In genomic region chr17:5212166-5212565, GRCm38 (mm10) we compare ENCODE assay signal across 8 mouse cellular contexts.
DNase-seq lines count a peak whose midpoint lies in the region; ATAC-seq lines count a peak whose summit lies in the region.

No protein-coding gene starts in this region.

- ATAC-seq in heart, embryonic 11.5 days (replicated peaks; ENCODE audit: insufficient number of reproducible peaks, low FRiP score, low TSS enrichment): no peak
- peak; percentile 85 for ATAC-seq in forebrain, embryonic 13.5 days
- peak; percentile 57 for ATAC-seq in hindbrain, embryonic 16.5 days

- H3K27ac ChIP-seq in heart, embryonic 11.5 days (ENCODE audit: low read depth, low read length): no peak overlapping the region
- H3K27ac ChIP-seq in forebrain, embryonic 13.5 days: peak overlapping the region; percentile 90
- peak overlapping the region; percentile 73 for H3K27ac ChIP-seq in hindbrain, embryonic 16.5 days (ENCODE audit: low read depth, low read length)

- H3K27me3 ChIP-seq in heart, embryonic 11.5 days (ENCODE audit: control insufficient read depth, insufficient read depth, low read length): no peaks in the 10 kb centered on the region
- no peaks in the 10 kb centered on the region for H3K27me3 ChIP-seq in forebrain, embryonic 13.5 days
- H3K27me3 ChIP-seq in hindbrain, embryonic 16.5 days (replicated peaks; ENCODE audit: control insufficient read depth, insufficient read depth, low read length): no peaks in the 10 kb centered on the region

- no peaks in the 10 kb centered on the region for H3K36me3 ChIP-seq in heart, embryonic 11.5 days (ENCODE audit: control insufficient read depth, insufficient read depth, low read length)
- no peaks in the 10 kb centered on the region for H3K36me3 ChIP-seq in forebrain, embryonic 13.5 days (ENCODE audit: poor library complexity, severe bottlenecking)
- no peaks in the 10 kb centered on the region for H3K36me3 ChIP-seq in hindbrain, embryonic 16.5 days (ENCODE audit: control insufficient read depth, insufficient read depth, low read length)

- H3K4me2 ChIP-seq in heart, embryonic 11.5 days: no peak overlapping the region
- peak overlapping the region; percentile 33 for H3K4me2 ChIP-seq in forebrain, embryonic 13.5 days
- H3K4me2 ChIP-seq in hindbrain, embryonic 16.5 days (ENCODE audit: low read length): 0 out of 2 replicates have a peak overlapping the region, but pooled peaks have one; percentile 4

- H3K9ac ChIP-seq in heart, embryonic 11.5 days (ENCODE audit: low read depth, low read length): no peak overlapping the region
- H3K9ac ChIP-seq in forebrain, embryonic 13.5 days: 0 out of 2 replicates have a peak overlapping the region, but pooled peaks have one; percentile 21
- H3K9ac ChIP-seq in hindbrain, embryonic 16.5 days (ENCODE audit: low read depth, low read length): peak overlapping the region; percentile 41; the same call in 1 of the 2 replicates

- H3K4me3 ChIP-seq in heart, embryonic 11.5 days (ENCODE audit: low read depth, low read length): no peak overlapping the region
- H3K4me3 ChIP-seq in forebrain, embryonic 13.5 days: no peak overlapping the region
- H3K4me3 ChIP-seq in hindbrain, embryonic 16.5 days (ENCODE audit: low read length): no peak overlapping the region

- peak; percentile 95 for DNase-seq in heart, adult 11 months
- peak; percentile 58 for DNase-seq in adipocyte (ENCODE audit: low spot score)
- DNase-seq in frontal cortex, postnatal 14 days (ENCODE audit: low spot score in 2 of 2): no peak
- DNase-seq in thymus, postnatal 36 days: no peak
- DNase-seq in spleen, adult 18-20 months: no peak

- H3K4me1 ChIP-seq in heart, embryonic 11.5 days (ENCODE audit: control insufficient read depth, insufficient read depth, low read length): peaks cover 26% of the 10 kb centered on the region
- H3K4me1 ChIP-seq in forebrain, embryonic 13.5 days: peaks cover 63% of the 10 kb centered on the region
- peaks cover 41% of the 10 kb centered on the region for H3K4me1 ChIP-seq in hindbrain, embryonic 16.5 days (ENCODE audit: control insufficient read depth, insufficient read depth, low read depth, low read length)

- H3K9me3 ChIP-seq in heart, embryonic 11.5 days (replicated peaks; ENCODE audit: control insufficient read depth, low read length): no peaks in the 10 kb centered on the region
- no peaks in the 10 kb centered on the region for H3K9me3 ChIP-seq in forebrain, embryonic 13.5 days (replicated peaks)
- H3K9me3 ChIP-seq in hindbrain, embryonic 16.5 days (ENCODE audit: control insufficient read depth, low read length): no peaks in the 10 kb centered on the region

- WGBS in heart, embryonic 11.5 days (ENCODE audit: insufficient replicate concordance): 55% methylated on average over 12 of the region's 12 CpGs
- WGBS in forebrain, embryonic 13.5 days: 14% methylated on average over 12 of the region's 12 CpGs
- 15% methylated on average over 12 of the region's 12 CpGs for WGBS in hindbrain, embryonic 16.5 days

Comparison
In these comparisons a context has a peak if more than half of its experiments do, and no peak if none do; other contexts are left out.
1. DNase-seq: peak in heart, adult 11 months (single experiment) and adipocyte (single experiment); none in frontal cortex, postnatal 14 days (0 of 2), thymus, postnatal 36 days (0 of 2) and spleen, adult 18-20 months (0 of 2).